Mouse (Mus musculus): ENCODE measurements around the gene Cacna1d.
A peak's percentile ranks its signal among the peaks of the same experiment; 100 is the strongest.

DNA sequence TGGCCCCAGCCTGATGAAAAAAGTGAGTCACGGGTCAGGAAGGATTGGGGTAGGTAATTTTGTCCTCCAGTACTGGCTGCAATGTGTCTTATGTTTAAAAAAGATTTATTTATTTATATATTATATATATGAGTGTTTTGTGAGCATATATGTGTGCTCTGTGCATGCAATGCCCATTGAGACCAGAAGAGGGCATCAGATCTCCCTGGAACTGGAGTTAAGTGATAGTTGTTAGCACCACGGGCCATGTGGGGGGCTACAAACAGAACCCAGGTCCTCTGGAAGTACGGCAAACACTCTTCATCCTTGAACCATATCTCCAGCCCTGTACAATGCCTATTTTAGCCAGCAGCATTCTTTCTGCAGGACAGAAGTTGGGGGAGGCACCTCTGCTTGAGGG is 443.2 kb downstream of the Cacna1d start:
- TF ChIP-seq CTCF (IDR thresholded peaks at IDR 0.05; ENCODE audit: low read depth), result peak; percentile 41
- TF ChIP-seq EP300 (IDR thresholded peaks at IDR 0.05; ENCODE audit: low read depth), result no peak

All from liver, postnatal 0 days (tissue).